ENCODE assay signal across 9 mouse cellular contexts in the genomic region with DNA sequence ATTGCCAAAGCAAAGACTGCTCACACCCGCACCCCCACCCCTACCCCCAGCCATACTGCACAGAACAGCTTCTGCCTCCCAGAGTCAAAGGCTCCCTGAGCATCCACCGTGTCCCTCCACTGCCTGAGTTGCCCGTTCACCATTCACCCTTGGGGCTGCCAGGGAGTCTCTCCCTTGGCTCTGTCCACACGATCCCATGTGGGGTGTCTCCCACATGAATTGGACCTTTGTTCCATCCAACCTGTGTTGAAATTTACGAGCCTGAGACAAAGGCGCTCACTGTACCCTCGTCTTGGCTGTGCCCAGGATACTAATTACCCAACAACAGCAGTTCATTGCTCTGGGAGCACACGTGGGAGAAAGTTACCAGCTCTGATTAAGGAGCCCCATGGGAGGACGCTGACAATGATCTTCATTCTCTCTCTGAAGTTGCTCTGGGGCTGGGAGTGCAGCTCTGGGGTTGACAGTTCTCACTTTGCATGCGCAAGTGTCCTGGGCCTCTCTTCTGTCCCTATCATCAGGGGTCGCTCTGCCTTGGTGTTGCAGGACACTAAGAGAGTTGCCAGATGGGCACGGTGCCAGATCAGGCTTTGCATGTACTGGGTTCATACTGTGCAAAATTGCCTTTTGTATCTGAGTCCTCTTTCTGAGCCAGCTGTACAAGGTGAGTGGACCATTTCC.
DNase-seq lines count a peak whose midpoint lies in the region; ATAC-seq and TF ChIP-seq lines count a peak whose summit lies in the region.
"Had no signal": no experiment of that assay in that cellular context is flagged by ENCODE, and none has a peak within 500 bp of the region (broad histone marks: within the 10 kb centered on the region; RNA-seq: fewer than 3 reads in every experiment).

No protein-coding gene starts in this region.

- ATAC-seq in forebrain, embryonic 14.5 days = peak; percentile 84

- WGBS in cerebellum, adult 2 months = 25% methylated on average over 12 of the region's 12 CpGs
- WGBS in forebrain, embryonic 14.5 days = 10% methylated on average over 12 of the region's 12 CpGs

- no peaks in the 10 kb centered on the region for H3K4me1 ChIP-seq in cerebellum, adult 2 months (ENCODE audit: control insufficient read depth, insufficient read depth, low read length)
- H3K4me1 ChIP-seq in forebrain, embryonic 14.5 days (ENCODE audit: control insufficient read depth, insufficient read depth, low read length) = peaks cover 34% of the 10 kb centered on the region

- peak overlapping the region; percentile 22; the same call in 1 of the 2 replicates for H3K9ac ChIP-seq in forebrain, embryonic 14.5 days (ENCODE audit: low read length)
- H3K9ac ChIP-seq: lung, embryonic 15.5 days had no signal

- H3K36me3 ChIP-seq in forebrain, embryonic 14.5 days (ENCODE audit: control insufficient read depth, insufficient read depth, low read length) = no peaks in the 10 kb centered on the region
- H3K36me3 ChIP-seq: lung, embryonic 15.5 days had no signal

- TF ChIP-seq POLR2A in cerebellum, adult 2 months (IDR thresholded peaks at IDR 0.05; ENCODE audit: borderline replicate concordance, insufficient read depth, low read length) = no peak

- H3K4me2 ChIP-seq in forebrain, embryonic 14.5 days (ENCODE audit: low read length) = no peak overlapping the region
- H3K4me2 ChIP-seq: lung, embryonic 15.5 days had no signal

- H3K4me3 ChIP-seq in cerebellum, adult 2 months (replicated peaks; ENCODE audit: insufficient read depth, low read depth, low read length) = no peak overlapping the region
- no peak overlapping the region for H3K4me3 ChIP-seq in forebrain, embryonic 14.5 days (ENCODE audit: low read depth, low read length)
- H3K4me3 ChIP-seq: lung, embryonic 15.5 days had no signal

- DNase-seq in heart, postnatal 4 days = peak; percentile 20
- DNase-seq in heart, adult 18-20 months = no peak
- DNase-seq in cerebellum, adult 2 months = peak; percentile 19 to 28
- DNase-seq in forebrain, embryonic 14.5 days (ENCODE audit: low spot score) = peak; percentile 86
- DNase-seq in layer of hippocampus, postnatal 10 days (ENCODE audit: low spot score in 2 of 2) = peak; percentile 68 to 74
- peak; percentile 46 for DNase-seq in right cerebral cortex, postnatal 14 days
- no peak for DNase-seq in gastrocnemius, postnatal 25 days
- no peak for DNase-seq in liver

- H3K27me3 ChIP-seq in cerebellum, adult 2 months (ENCODE audit: control insufficient read depth, insufficient read depth, low read length) = no peaks in the 10 kb centered on the region
- no peaks in the 10 kb centered on the region for H3K27me3 ChIP-seq in forebrain, embryonic 14.5 days (replicated peaks; ENCODE audit: control insufficient read depth, insufficient read depth, low read length)
- H3K27me3 ChIP-seq: lung, embryonic 15.5 days had no signal

- no peak for TF ChIP-seq CTCF in cerebellum, adult 2 months (IDR thresholded peaks at IDR 0.05; ENCODE audit: borderline replicate concordance, insufficient read depth, low read depth, low read length)

- H3K27ac ChIP-seq in cerebellum, adult 2 months (ENCODE audit: insufficient read depth, low read length) = no peak overlapping the region
- H3K27ac ChIP-seq in forebrain, embryonic 14.5 days (ENCODE audit: low read depth, low read length) = peak overlapping the region; percentile 78
- H3K27ac ChIP-seq: lung, embryonic 15.5 days had no signal

- H3K9me3 ChIP-seq in forebrain, embryonic 14.5 days (replicated peaks; ENCODE audit: control insufficient read depth, low read length) = 0 out of 2 replicates have a peak, but pooled peaks cover 9% of the 10 kb centered on the region
- H3K9me3 ChIP-seq: lung, embryonic 15.5 days had no signal

Comparison
In these comparisons a context has a peak if more than half of its experiments do, and no peak if none do; other contexts are left out.
1. DNase-seq: peak in heart, postnatal 4 days (single experiment), cerebellum, adult 2 months (2 of 2), forebrain, embryonic 14.5 days (single experiment), layer of hippocampus, postnatal 10 days (2 of 2) and right cerebral cortex, postnatal 14 days (single experiment); none in heart, adult 18-20 months (0 of 2), gastrocnemius, postnatal 25 days (single experiment) and liver (single experiment).